Mouse (Mus musculus): ENCODE results near the gene Prr14. TPM values are rescaled to one million over a fixed set of nuclear protein-coding genes. Genes with fewer than 3 reads are reported as not detected.
A peak's percentile ranks its signal among the peaks of the same experiment; 100 is the strongest.
"Not testable (repeated sequence)": the region's sequence is repeated elsewhere in the genome, so short reads cannot be mapped to it uniquely, and the experiment has no call there.

The Prr14 gene
- polyA plus RNA-seq, 1 experiment, result 76.5 TPM

GRCm38 (mm10) chr7:127477687-127478634 lies 18.6 kb downstream of the Prr14 start:
- TF ChIP-seq POLR2A (IDR thresholded peaks at IDR 0.05; ENCODE audit: low read depth, low read length) (peak; percentile 64), CTCF (IDR thresholded peaks at IDR 0.05; ENCODE audit: extremely low read depth, insufficient read depth, insufficient read length, insufficient replicate concordance) (no peak)
- Histone ChIP-seq H3K4me3 (ENCODE audit: extremely low read depth, insufficient read depth, insufficient read length) (peak overlapping the region; percentile 82), H3K27ac (ENCODE audit: insufficient read depth, low read length) (peak overlapping the region; percentile 98), H3K36me3 (ENCODE audit: control insufficient read depth, insufficient read depth, low read length) (peaks cover 39% of the 10 kb centered on the region), H3K4me1 (ENCODE audit: control insufficient read depth, insufficient read depth, insufficient read length) (peaks cover 4% of the 10 kb centered on the region; the same call in 1 of the 2 replicates), H3K27me3 (ENCODE audit: control insufficient read depth, insufficient read depth, low read length) (no peaks in the 10 kb centered on the region)
- peak; percentile 100 for DNase-seq (ENCODE audit: low read depth in 1 of 2, low spot score in 2 of 2)
- under 1% methylated on average over 50 of the region's 50 CpGs for WGBS

GRCm38 (mm10) chr7:127478635-127479317 lies 19.4 kb downstream of the Prr14 start, which contains the start of gene Fbrs:
Gene Fbrs, plus strand, starts transcription at chr7:127479199.
- Histone ChIP-seq H3K36me3 (ENCODE audit: control insufficient read depth, insufficient read depth, low read length) (peaks cover 39% of the 10 kb centered on the region), H3K27me3 (ENCODE audit: control insufficient read depth, insufficient read depth, low read length) (no peaks in the 10 kb centered on the region), H3K4me1 (ENCODE audit: control insufficient read depth, insufficient read depth, insufficient read length) (peaks cover 4% of the 10 kb centered on the region; the same call in 1 of the 2 replicates), H3K4me3 (ENCODE audit: extremely low read depth, insufficient read depth, insufficient read length) (peak within 1 kb of the TSS; percentile 82), H3K27ac (ENCODE audit: insufficient read depth, low read length) (peak within 1 kb of the TSS; percentile 98)
- TF ChIP-seq POLR2A (IDR thresholded peaks at IDR 0.05; ENCODE audit: low read depth, low read length) (no peak; the same call in 1 of the 2 replicates), CTCF (IDR thresholded peaks at IDR 0.05; ENCODE audit: extremely low read depth, insufficient read depth, insufficient read length, insufficient replicate concordance) (no peak)
- under 1% methylated on average over 61 of the region's 62 CpGs for WGBS
- peak; percentile 28 to 82 for DNase-seq (ENCODE audit: low read depth in 1 of 2, low spot score in 2 of 2)

GRCm38 (mm10) chr7:127479318-127480225 lies 20.2 kb downstream of the Prr14 start:
- Histone ChIP-seq H3K4me1 (ENCODE audit: control insufficient read depth, insufficient read depth, insufficient read length) (peaks cover 4% of the 10 kb centered on the region; the same call in 1 of the 2 replicates), H3K27me3 (ENCODE audit: control insufficient read depth, insufficient read depth, low read length) (no peaks in the 10 kb centered on the region), H3K27ac (ENCODE audit: insufficient read depth, low read length) (peak overlapping the region; percentile 98), H3K36me3 (ENCODE audit: control insufficient read depth, insufficient read depth, low read length) (peaks cover 39% of the 10 kb centered on the region), H3K4me3 (ENCODE audit: extremely low read depth, insufficient read depth, insufficient read length) (peak overlapping the region; percentile 82)
- WGBS, result 2% methylated on average over 47 of the region's 48 CpGs
- peak in 1 of 2 experiments; percentile 27 for DNase-seq (ENCODE audit: low read depth in 1 of 2, low spot score in 2 of 2)
- TF ChIP-seq CTCF (IDR thresholded peaks at IDR 0.05; ENCODE audit: extremely low read depth, insufficient read depth, insufficient read length, insufficient replicate concordance) (no peak), POLR2A (IDR thresholded peaks at IDR 0.05; ENCODE audit: low read depth, low read length) (no peak)

- peaks cover 4% of the 10 kb centered on the region; the same call in 1 of the 2 replicates for H3K4me1 ChIP-seq (ENCODE audit: control insufficient read depth, insufficient read depth, insufficient read length)
- peak overlapping the region; percentile 98 for H3K27ac ChIP-seq (ENCODE audit: insufficient read depth, low read length)
- peak; percentile 63 to 79 for DNase-seq (ENCODE audit: low read depth in 1 of 2, low spot score in 2 of 2)
- H3K27me3 ChIP-seq (ENCODE audit: control insufficient read depth, insufficient read depth, low read length), result no peaks in the 10 kb centered on the region
- WGBS, result 0% methylated on average over 2 of the region's 2 CpGs
- peaks cover 39% of the 10 kb centered on the region for H3K36me3 ChIP-seq (ENCODE audit: control insufficient read depth, insufficient read depth, low read length)
- peak overlapping the region; percentile 82 for H3K4me3 ChIP-seq (ENCODE audit: extremely low read depth, insufficient read depth, insufficient read length)
- no peak for TF ChIP-seq POLR2A (IDR thresholded peaks at IDR 0.05; ENCODE audit: low read depth, low read length)
- no peak for TF ChIP-seq CTCF (IDR thresholded peaks at IDR 0.05; ENCODE audit: extremely low read depth, insufficient read depth, insufficient read length, insufficient replicate concordance)
These were observed 20.9 kb downstream of the Prr14 start for GRCm38 (mm10) chr7:127480321-127480720.

GRCm38 (mm10) chr7:127485416-127485815 lies 26.0 kb downstream of the Prr14 start:
- Histone ChIP-seq H3K27ac (ENCODE audit: insufficient read depth, low read length) (no peak overlapping the region), H3K36me3 (ENCODE audit: control insufficient read depth, insufficient read depth, low read length) (peaks cover 71% of the 10 kb centered on the region)
- WGBS, result 91% methylated on average over 5 of the region's 5 CpGs

GRCm38 (mm10) chr7:127488364-127488763 lies 29.0 kb downstream of the Prr14 start:
- not testable (repeated sequence) for H3K4me3 ChIP-seq (ENCODE audit: extremely low read depth, insufficient read depth, insufficient read length); H3K27me3 ChIP-seq (ENCODE audit: control insufficient read depth, insufficient read depth, low read length); H3K4me1 ChIP-seq (ENCODE audit: control insufficient read depth, insufficient read depth, insufficient read length); H3K27ac ChIP-seq (ENCODE audit: insufficient read depth, low read length); DNase-seq (ENCODE audit: low read depth in 1 of 2, low spot score in 2 of 2)
- H3K36me3 ChIP-seq (ENCODE audit: control insufficient read depth, insufficient read depth, low read length), result peaks cover 74% of the 10 kb centered on the region
- WGBS, result 83% methylated on average over 4 of the region's 5 CpGs

More at GRCm38 (mm10) chr7:127485416-127485815, 26.0 kb downstream of the Prr14 start:
- peaks cover 4% of the 10 kb centered on the region; the same call in 1 of the 2 replicates for H3K4me1 ChIP-seq (ENCODE audit: control insufficient read depth, insufficient read depth, insufficient read length)
- DNase-seq (ENCODE audit: low read depth in 1 of 2, low spot score in 2 of 2), result no peak
- H3K4me3 ChIP-seq (ENCODE audit: extremely low read depth, insufficient read depth, insufficient read length), result no peak overlapping the region
- no peaks in the 10 kb centered on the region for H3K27me3 ChIP-seq (ENCODE audit: control insufficient read depth, insufficient read depth, low read length)
- TF ChIP-seq POLR2A (IDR thresholded peaks at IDR 0.05; ENCODE audit: low read depth, low read length), result no peak
- no peak for TF ChIP-seq CTCF (IDR thresholded peaks at IDR 0.05; ENCODE audit: extremely low read depth, insufficient read depth, insufficient read length, insufficient replicate concordance)
